Mouse (Mus musculus) ES-E14 (cell line): ENCODE data around the gene Unc13d.

ENCODE experiments used
- CHD2 ChIP-seq: IDR thresholded peaks from 2 replicates; pipeline ENCODE4 v1.6.1; 2014; ENCODE audit warnings: mild to moderate bottlenecking, low read depth, low read length, inconsistent platforms
- MAFK ChIP-seq: IDR thresholded peaks from 2 replicates; pipeline ENCODE4 v1.6.1; 2014; ENCODE audit warnings: mild to moderate bottlenecking, low read depth, low read length, inconsistent platforms; ENCODE audit not compliant: insufficient read depth
- ZC3H11A ChIP-seq: IDR thresholded peaks from 2 replicates; pipeline ENCODE4 v1.6.1; 2012; ENCODE audit warnings: low read depth, mild to moderate bottlenecking, inconsistent platforms, low read length, borderline replicate concordance

DNA sequence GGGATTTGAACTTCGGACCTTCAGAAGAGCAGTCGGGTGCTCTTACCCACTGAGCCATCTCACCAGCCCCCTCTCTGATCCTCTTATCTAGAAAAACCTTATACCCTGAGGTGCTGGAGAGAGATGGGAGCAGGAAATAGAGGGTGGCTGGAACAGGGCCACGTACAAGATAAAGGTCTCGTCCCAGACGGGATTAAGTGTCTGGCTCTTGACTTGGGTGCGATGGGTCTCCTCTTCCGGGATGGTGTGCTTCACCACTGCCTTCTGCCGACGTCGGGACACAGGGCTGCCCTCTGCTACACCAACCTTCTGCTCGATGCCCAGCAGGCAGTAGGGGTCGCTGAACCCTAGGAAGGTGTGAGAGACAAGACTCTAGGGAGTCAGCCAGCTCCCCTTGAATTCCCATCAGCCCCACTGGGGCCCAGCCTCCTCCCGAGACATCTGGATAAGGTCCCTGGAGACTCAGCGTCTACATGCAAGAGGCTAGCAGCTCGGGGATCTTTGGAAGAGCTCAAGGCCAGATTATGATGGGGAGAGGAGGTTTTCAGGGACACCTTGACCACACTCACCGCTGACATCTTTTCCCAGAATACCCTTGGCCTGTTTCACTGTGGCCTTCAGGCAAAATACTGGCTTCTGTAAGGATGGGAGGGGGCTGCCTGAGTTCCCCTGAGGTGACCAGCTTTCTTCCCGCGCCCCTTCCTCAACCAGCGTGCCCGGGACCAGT, 2.1 kb downstream of the Unc13d start:
- TF ChIP-seq MAFK (no peak), CHD2 (no peak), ZC3H11A (no peak)
